Mouse (Mus musculus) lung, adult 2 months (tissue): Measurements from ENCODE around the gene Atp5g3.

Experiments
- CTCF ChIP-seq: fragments of 200-500 bp; IDR thresholded peaks from 2 replicates; pipeline ENCODE4 v1.5.1; 2011; ENCODE audit warnings: mild to moderate bottlenecking, low read length, control low read depth; ENCODE audit not compliant: insufficient read depth
- POLR2A ChIP-seq: fragments of 200-500 bp; IDR thresholded peaks from 2 replicates; pipeline ENCODE4 v1.6.1; 2011; ENCODE audit warnings: low read depth, mild to moderate bottlenecking, control low read depth, low read length, borderline replicate concordance; ENCODE audit errors: extremely low read depth

DNA sequence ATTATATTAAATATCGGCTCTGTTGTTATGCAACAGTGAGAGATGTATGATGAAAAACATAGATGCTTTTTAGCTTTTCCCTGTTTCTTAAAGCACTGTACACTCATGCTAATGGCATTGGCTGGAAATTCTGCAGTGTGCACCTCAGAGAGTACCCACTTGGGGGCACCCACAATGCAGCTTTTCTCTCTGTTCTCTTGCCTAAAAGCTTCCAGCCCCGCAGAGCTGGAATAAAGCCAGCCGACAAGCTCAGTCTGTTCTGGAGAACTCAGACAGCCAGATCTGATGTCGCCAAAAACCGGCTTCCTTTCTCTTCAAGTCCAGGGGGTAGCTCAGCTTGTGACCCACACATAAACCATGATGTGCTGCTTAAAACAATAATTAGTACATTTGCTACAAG is 14.0 kb upstream of the Atp5g3 start:
- no peak for TF ChIP-seq POLR2A
- 0 out of 2 replicates have a peak, but pooled peaks have one; percentile 9 for TF ChIP-seq CTCF
